Mouse (Mus musculus) megakaryocyte, embryonic 14.5 days (primary cell): ENCODE results near the gene Klk7.

Source experiments
- FLI1 ChIP-seq: IDR thresholded peaks from 2 replicates; pipeline ENCODE4 v1.6.1; 2012; ENCODE audit warnings: low read length, inconsistent platforms, mixed read lengths
- GATA1 ChIP-seq: IDR thresholded peaks from 3 replicates; pipeline ENCODE4 v1.6.1; 2012; ENCODE audit warnings: mixed read lengths, low read length, inconsistent platforms, borderline replicate concordance

DNA sequence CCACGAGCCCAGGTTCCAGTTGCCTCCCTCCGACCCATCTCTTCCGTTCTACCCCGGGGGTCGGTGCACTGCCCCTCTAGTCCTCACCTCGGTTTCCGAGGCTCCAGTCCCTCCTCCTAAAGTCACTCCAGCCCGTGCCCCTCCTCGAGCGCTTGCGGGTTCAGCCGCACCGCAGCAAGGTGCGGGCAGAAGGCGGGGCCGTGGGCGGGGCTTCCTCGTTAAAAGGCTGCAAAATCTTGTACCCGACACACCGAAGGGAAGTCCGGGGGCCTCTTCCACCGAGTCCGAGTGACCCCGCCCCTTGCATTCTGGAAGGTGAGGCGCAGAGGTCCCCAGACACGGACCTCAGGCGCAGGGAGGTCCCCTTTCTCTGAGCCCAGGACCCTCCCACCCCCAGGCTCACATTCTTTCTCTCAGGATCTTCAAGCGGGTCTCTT is 13.7 kb upstream of the Klk7 start, which contains the start of gene Klk8:
- no peak for TF ChIP-seq FLI1
- TF ChIP-seq GATA1: no peak
